Mouse (Mus musculus): ENCODE results near the gene 4930407I10Rik. TPM values are rescaled to one million over a fixed set of nuclear protein-coding genes. Genes with fewer than 3 reads are reported as not detected.

The 4930407I10Rik gene
- polyA plus RNA-seq, 1 experiment from 2014 or later, result not detected

GRCm38 (mm10) chr15:82087266-82087665, 28.3 kb downstream of the 4930407I10Rik start:
- Histone ChIP-seq H3K27ac (no peak overlapping the region), H3K9me3 (replicated peaks; ENCODE audit: low read length) (no peaks in the 10 kb centered on the region), H3K9ac (ENCODE audit: low read depth, low read length) (no peak overlapping the region), H3K27me3 (ENCODE audit: insufficient read depth, low read length) (no peaks in the 10 kb centered on the region), H3K36me3 (ENCODE audit: insufficient read depth, low read length) (no peaks in the 10 kb centered on the region), H3K4me1 (replicated peaks; ENCODE audit: insufficient read depth, low read length) (no peaks in the 10 kb centered on the region), H3K4me3 (replicated peaks; ENCODE audit: low read depth, low read length) (no peak overlapping the region), H3K4me2 (ENCODE audit: low read length) (no peak overlapping the region)
- no peak for TF ChIP-seq CTCF (IDR thresholded peaks at IDR 0.05; ENCODE audit: low read depth)
- 13% methylated on average over 10 of the region's 10 CpGs for WGBS
- peak; percentile 12 for DNase-seq (ENCODE audit: low spot score)
- no peak for ATAC-seq (replicated peaks; ENCODE audit: low FRiP score, low read depth)

DNA sequence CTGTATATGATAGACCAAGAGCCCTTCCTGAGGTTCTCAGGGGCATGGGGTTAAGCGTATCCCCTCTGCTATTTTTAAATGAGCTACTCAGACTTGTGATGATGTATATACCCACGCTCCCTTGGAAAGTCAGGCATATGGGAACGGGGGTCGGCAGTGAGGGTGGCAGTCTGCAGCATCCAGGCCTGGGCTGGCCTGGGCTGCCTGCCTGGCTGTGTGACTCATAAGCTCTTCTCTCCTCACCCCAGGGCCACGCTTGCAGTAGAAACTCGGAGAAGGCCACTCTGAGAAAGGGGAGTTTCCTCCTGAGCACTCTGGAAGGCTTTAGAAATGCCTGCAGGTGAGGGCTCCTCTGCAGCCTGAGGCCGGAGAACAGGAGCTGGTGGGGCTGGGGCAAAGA, 32.1 kb downstream of the 4930407I10Rik start:
- ATAC-seq (replicated peaks; ENCODE audit: low FRiP score, low read depth), result no peak
- H3K9me3 ChIP-seq (replicated peaks; ENCODE audit: low read length), result no peaks in the 10 kb centered on the region

DNA sequence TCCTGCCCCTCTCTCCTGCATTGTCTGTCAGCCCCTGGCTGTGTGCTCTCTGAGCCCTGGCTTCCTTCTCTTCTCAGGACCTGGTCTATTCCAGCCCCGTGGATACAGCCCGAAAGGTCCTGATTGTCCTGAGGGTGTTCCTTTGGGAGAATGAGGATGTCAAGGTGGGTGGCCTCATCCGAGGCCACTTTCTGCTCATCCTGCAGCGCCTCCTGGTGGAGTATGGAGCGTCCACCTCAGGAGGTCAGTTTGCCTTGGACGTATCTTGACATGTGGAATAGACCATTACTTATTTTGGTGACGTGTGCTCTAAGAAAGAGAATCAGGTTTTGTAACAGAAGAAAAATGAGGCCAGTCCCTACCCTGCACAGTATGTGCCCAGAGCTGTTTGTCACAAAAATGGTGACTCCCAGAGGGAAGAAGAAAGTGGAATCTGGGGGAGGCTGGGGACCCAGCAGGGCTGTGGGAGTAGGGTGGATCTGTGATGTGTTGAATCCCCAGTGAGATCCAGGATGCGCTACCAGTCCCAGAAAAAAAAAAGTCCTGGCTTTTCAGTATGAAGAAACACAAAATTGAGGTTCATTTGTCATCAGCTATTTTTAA, 48.1 kb downstream of the 4930407I10Rik start:
- ATAC-seq (replicated peaks; ENCODE audit: low FRiP score, low read depth), result 0 out of 2 replicates have a peak, but pooled peaks have one; percentile 21
- DNase-seq (ENCODE audit: low spot score), result peak; percentile 67
- Histone ChIP-seq H3K9ac (ENCODE audit: low read depth, low read length) (no peak overlapping the region), H3K4me1 (replicated peaks; ENCODE audit: insufficient read depth, low read length) (no peaks in the 10 kb centered on the region), H3K4me3 (replicated peaks; ENCODE audit: low read depth, low read length) (no peak overlapping the region), H3K9me3 (replicated peaks; ENCODE audit: low read length) (no peaks in the 10 kb centered on the region), H3K36me3 (ENCODE audit: insufficient read depth, low read length) (no peaks in the 10 kb centered on the region), H3K4me2 (ENCODE audit: low read length) (no peak overlapping the region), H3K27ac (no peak overlapping the region), H3K27me3 (ENCODE audit: insufficient read depth, low read length) (no peaks in the 10 kb centered on the region)
- peak; percentile 78 for TF ChIP-seq CTCF (IDR thresholded peaks at IDR 0.05; ENCODE audit: low read depth)
- 9% methylated on average over 8 of the region's 8 CpGs for WGBS

More for the DNA sequence above, 32.1 kb downstream of the 4930407I10Rik start:
- Histone ChIP-seq H3K4me1 (replicated peaks; ENCODE audit: insufficient read depth, low read length) (no peaks in the 10 kb centered on the region), H3K27me3 (ENCODE audit: insufficient read depth, low read length) (no peaks in the 10 kb centered on the region), H3K4me2 (ENCODE audit: low read length) (no peak overlapping the region), H3K4me3 (replicated peaks; ENCODE audit: low read depth, low read length) (no peak overlapping the region), H3K9ac (ENCODE audit: low read depth, low read length) (no peak overlapping the region), H3K27ac (no peak overlapping the region), H3K36me3 (ENCODE audit: insufficient read depth, low read length) (no peaks in the 10 kb centered on the region)
- DNase-seq (ENCODE audit: low spot score), result no peak
- no peak for TF ChIP-seq CTCF (IDR thresholded peaks at IDR 0.05; ENCODE audit: low read depth)
- WGBS, result 82% methylated on average over 7 of the region's 7 CpGs

Other genes starting within 250 kb of the 4930407I10Rik start
- 22.5 and 27.7 TPM in 2 replicates for gene Tob2, start 200.4 kb upstream of the 4930407I10Rik start, polyA plus RNA-seq (2015; fragmentation: Nextera tagmentation; extraction: Ambion mirVana)
- 103 and 110 TPM in 2 replicates for gene Phf5a, start 187.2 kb upstream of the 4930407I10Rik start, polyA plus RNA-seq (2015; fragmentation: Nextera tagmentation; extraction: Ambion mirVana)
- 263 and 285 TPM in 2 replicates for gene Aco2, start 186.8 kb upstream of the 4930407I10Rik start, polyA plus RNA-seq (2015; fragmentation: Nextera tagmentation; extraction: Ambion mirVana)
- gene Polr3h, start 132.9 kb upstream of the 4930407I10Rik start, polyA plus RNA-seq (2015; fragmentation: Nextera tagmentation; extraction: Ambion mirVana), result 122 and 129 TPM in 2 replicates
- gene Csdc2, start 122.4 kb upstream of the 4930407I10Rik start, polyA plus RNA-seq (2015; fragmentation: Nextera tagmentation; extraction: Ambion mirVana), result 20.4 and 23.1 TPM in 2 replicates
- gene Pmm1, start 98.2 kb upstream of the 4930407I10Rik start, polyA plus RNA-seq (2015; fragmentation: Nextera tagmentation; extraction: Ambion mirVana), result 27.1 and 27.8 TPM in 2 replicates
- gene 1700029P11Rik, start 78.6 kb upstream of the 4930407I10Rik start, polyA plus RNA-seq (2015; fragmentation: Nextera tagmentation; extraction: Ambion mirVana), result not detected in 2 replicates
- gene Xrcc6, start 71.3 kb upstream of the 4930407I10Rik start, polyA plus RNA-seq (2015; fragmentation: Nextera tagmentation; extraction: Ambion mirVana), result 45.2 and 53.6 TPM in 2 replicates
- 21.1 and 23.3 TPM in 2 replicates for gene Desi1, start 25.3 kb upstream of the 4930407I10Rik start, polyA plus RNA-seq (2015; fragmentation: Nextera tagmentation; extraction: Ambion mirVana)
- gene Snu13, start 11.6 kb upstream of the 4930407I10Rik start, polyA plus RNA-seq (2015; fragmentation: Nextera tagmentation; extraction: Ambion mirVana), result 215 and 225 TPM in 2 replicates
- 0.09 TPM in 1 of 2 replicates, not detected in the other for gene Mei1, start 10.8 kb downstream of the 4930407I10Rik start, polyA plus RNA-seq (2015; fragmentation: Nextera tagmentation; extraction: Ambion mirVana)
- 10.7 and 11.9 TPM in 2 replicates for gene Ccdc134, start 68.8 kb downstream of the 4930407I10Rik start, polyA plus RNA-seq (2015; fragmentation: Nextera tagmentation; extraction: Ambion mirVana)
- gene Srebf2, start 88.0 kb downstream of the 4930407I10Rik start, polyA plus RNA-seq (2015; fragmentation: Nextera tagmentation; extraction: Ambion mirVana), result 89.0 and 98.5 TPM in 2 replicates
- 0.66 and 0.96 TPM in 2 replicates for gene Shisa8, start 153.7 kb downstream of the 4930407I10Rik start, polyA plus RNA-seq (2015; fragmentation: Nextera tagmentation; extraction: Ambion mirVana)
- 0.09 TPM in 1 of 2 replicates, not detected in the other for gene Tnfrsf13c, start 165.2 kb downstream of the 4930407I10Rik start, polyA plus RNA-seq (2015; fragmentation: Nextera tagmentation; extraction: Ambion mirVana)
- gene Cenpm, start 185.6 kb downstream of the 4930407I10Rik start, polyA plus RNA-seq (2015; fragmentation: Nextera tagmentation; extraction: Ambion mirVana), result 45.0 and 46.4 TPM in 2 replicates
- gene 1500009C09Rik, start 193.2 kb downstream of the 4930407I10Rik start, polyA plus RNA-seq (2015; fragmentation: Nextera tagmentation; extraction: Ambion mirVana), result not detected in 2 replicates
- 4.2 and 4.8 TPM in 2 replicates for gene Sept3, start 215.7 kb downstream of the 4930407I10Rik start, polyA plus RNA-seq (2015; fragmentation: Nextera tagmentation; extraction: Ambion mirVana)
- 0.11 and 0.31 TPM in 2 replicates for gene Wbp2nl, start 239.8 kb downstream of the 4930407I10Rik start, polyA plus RNA-seq (2015; fragmentation: Nextera tagmentation; extraction: Ambion mirVana)

Data from kidney, postnatal 0 days (tissue).